19 mouse cellular contexts compared by ENCODE assay signal in the genomic region with DNA sequence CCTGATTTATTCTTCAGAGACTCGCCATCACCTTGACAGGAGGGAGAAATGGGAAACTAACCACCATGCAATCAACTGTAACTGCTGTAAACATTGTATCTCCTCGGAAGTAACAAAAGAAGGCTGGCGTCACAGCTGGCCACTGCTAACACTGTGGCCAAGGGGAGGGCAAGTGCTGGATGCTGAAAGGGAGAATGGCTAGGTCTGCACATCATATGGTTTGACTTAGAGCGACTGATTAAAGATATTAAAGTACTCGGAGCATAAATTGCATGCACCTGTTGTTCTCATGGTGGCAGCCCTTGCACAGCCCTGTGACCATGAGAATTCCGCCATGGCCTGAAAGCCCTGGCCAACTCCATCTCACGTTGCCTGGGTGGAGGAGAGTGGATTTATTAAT. TPM values are rescaled to one million over a fixed set of nuclear protein-coding genes. Genes with fewer than 3 reads are reported as not detected.
A peak's percentile ranks its signal among the peaks of the same experiment; 100 is the strongest.
DNase-seq lines count a peak whose midpoint lies in the region; ATAC-seq and TF ChIP-seq lines count a peak whose summit lies in the region.
"Had no signal": no experiment of that assay in that cellular context is flagged by ENCODE, and none has a peak within 500 bp of the region (broad histone marks: within the 10 kb centered on the region; RNA-seq: fewer than 3 reads in every experiment).

No protein-coding gene starts in this region.

- DNase-seq in hindbrain, embryonic 14.5 days (ENCODE audit: low spot score): no peak
- no peak for DNase-seq in hindbrain, postnatal 0 days (ENCODE audit: low spot score)
- DNase-seq in liver, embryonic 11.5 days (ENCODE audit: low spot score): peak; percentile 9
- DNase-seq in liver: no peak
- peak; percentile 87 for DNase-seq in embryonic facial prominence, embryonic 11.5 days (ENCODE audit: low spot score)
- no peak for DNase-seq in spleen, adult 18-20 months
- DNase-seq: adrenal gland, adult 8-10 months; cerebellum, adult 11 months; cerebellum, postnatal 14 days; gastrocnemius, postnatal 25 days; heart, postnatal 10 days; kidney, postnatal 36 days; left cerebral cortex, postnatal 4 days; liver, postnatal 0 days; lung, postnatal 14 days; thymus, postnatal 4 days had no signal

- ATAC-seq in hindbrain, embryonic 14.5 days (ENCODE audit: low FRiP score): no peak
- ATAC-seq in hindbrain, postnatal 0 days: no peak
- no peak for ATAC-seq in liver, embryonic 11.5 days (replicated peaks; ENCODE audit: low FRiP score)
- ATAC-seq in embryonic facial prominence, embryonic 11.5 days (replicated peaks; ENCODE audit: insufficient number of reproducible peaks, low FRiP score, low TSS enrichment, low read depth): peak; percentile 84
- ATAC-seq in limb, embryonic 13.5 days (ENCODE audit: low FRiP score, low read depth): peak; percentile 28; the same call in 1 of the 2 replicates
- ATAC-seq: liver, postnatal 0 days had no signal

- no peak overlapping the region for H3K4me2 ChIP-seq in hindbrain, embryonic 14.5 days (replicated peaks)
- no peak overlapping the region for H3K4me2 ChIP-seq in hindbrain, postnatal 0 days (ENCODE audit: low read depth, low read length)
- H3K4me2 ChIP-seq in liver, embryonic 11.5 days: no peak overlapping the region
- H3K4me2 ChIP-seq in embryonic facial prominence, embryonic 11.5 days (ENCODE audit: low read depth, low read length): no peak overlapping the region
- H3K4me2 ChIP-seq in limb, embryonic 13.5 days (replicated peaks): no peak overlapping the region; the same call in 1 of the 2 replicates
- H3K4me2 ChIP-seq: forebrain, embryonic 12.5 days had no signal

- no peak overlapping the region for H3K4me3 ChIP-seq in hindbrain, embryonic 14.5 days (replicated peaks; ENCODE audit: low read length)
- no peak overlapping the region for H3K4me3 ChIP-seq in hindbrain, postnatal 0 days (ENCODE audit: low read length)
- H3K4me3 ChIP-seq in liver, embryonic 11.5 days (ENCODE audit: low read depth, low read length): no peak overlapping the region
- H3K4me3 ChIP-seq in embryonic facial prominence, embryonic 11.5 days (ENCODE audit: low read depth, low read length): no peak overlapping the region
- H3K4me3 ChIP-seq in limb, embryonic 13.5 days: no peak overlapping the region
- H3K4me3 ChIP-seq: forebrain, embryonic 12.5 days; myocyte had no signal

- H3K36me3 ChIP-seq in hindbrain, embryonic 14.5 days (replicated peaks; ENCODE audit: control insufficient read depth, insufficient read depth): no peaks in the 10 kb centered on the region
- no peaks in the 10 kb centered on the region for H3K36me3 ChIP-seq in hindbrain, postnatal 0 days (ENCODE audit: insufficient read depth, low read length)
- no peaks in the 10 kb centered on the region for H3K36me3 ChIP-seq in liver, embryonic 11.5 days (ENCODE audit: control insufficient read depth, insufficient read depth, low read length)
- no peaks in the 10 kb centered on the region for H3K36me3 ChIP-seq in embryonic facial prominence, embryonic 11.5 days (replicated peaks; ENCODE audit: control insufficient read depth, insufficient read depth, low read depth, low read length)
- H3K36me3 ChIP-seq in limb, embryonic 13.5 days: no peaks in the 10 kb centered on the region
- H3K36me3 ChIP-seq: forebrain, embryonic 12.5 days had no signal

- no peaks in the 10 kb centered on the region for H3K27me3 ChIP-seq in hindbrain, embryonic 14.5 days (ENCODE audit: control insufficient read depth, insufficient read depth, low read length)
- H3K27me3 ChIP-seq in hindbrain, postnatal 0 days (ENCODE audit: insufficient read depth, low read length): no peaks in the 10 kb centered on the region
- H3K27me3 ChIP-seq in liver, embryonic 11.5 days (replicated peaks; ENCODE audit: control insufficient read depth, insufficient read depth, low read length): no peaks in the 10 kb centered on the region
- H3K27me3 ChIP-seq in embryonic facial prominence, embryonic 11.5 days (ENCODE audit: control insufficient read depth, insufficient read depth, low read length): no peaks in the 10 kb centered on the region
- H3K27me3 ChIP-seq in limb, embryonic 13.5 days: 0 out of 2 replicates have a peak, but pooled peaks cover 13% of the 10 kb centered on the region
- H3K27me3 ChIP-seq: forebrain, embryonic 12.5 days had no signal

- H3K27ac ChIP-seq in hindbrain, embryonic 14.5 days: peak overlapping the region; percentile 10; the same call in 1 of the 2 replicates
- H3K27ac ChIP-seq in hindbrain, postnatal 0 days: no peak overlapping the region
- no peak overlapping the region for H3K27ac ChIP-seq in liver, embryonic 11.5 days (ENCODE audit: low read depth, low read length)
- no peak overlapping the region for H3K27ac ChIP-seq in embryonic facial prominence, embryonic 11.5 days (replicated peaks; ENCODE audit: low read depth, low read length)
- no peak overlapping the region for H3K27ac ChIP-seq in limb, embryonic 13.5 days
- H3K27ac ChIP-seq: forebrain, embryonic 12.5 days had no signal

- H3K4me1 ChIP-seq in hindbrain, embryonic 14.5 days (replicated peaks; ENCODE audit: control insufficient read depth, insufficient read depth, low read length): peaks cover 24% of the 10 kb centered on the region
- H3K4me1 ChIP-seq in hindbrain, postnatal 0 days (ENCODE audit: insufficient read depth, low read length): peaks cover 7% of the 10 kb centered on the region; the same call in 1 of the 2 replicates
- peaks cover 13% of the 10 kb centered on the region for H3K4me1 ChIP-seq in liver, embryonic 11.5 days (replicated peaks; ENCODE audit: control insufficient read depth, insufficient read depth, low read length)
- H3K4me1 ChIP-seq in embryonic facial prominence, embryonic 11.5 days (ENCODE audit: control insufficient read depth, insufficient read depth, low read length): 0 out of 2 replicates have a peak, but pooled peaks cover 3% of the 10 kb centered on the region
- H3K4me1 ChIP-seq in limb, embryonic 13.5 days: peaks cover 46% of the 10 kb centered on the region

- 55% methylated on average over 7 of the region's 7 CpGs for WGBS in hindbrain, embryonic 14.5 days
- WGBS in hindbrain, postnatal 0 days: 54% methylated on average over 7 of the region's 7 CpGs
- 78% methylated on average over 7 of the region's 7 CpGs for WGBS in liver, embryonic 11.5 days
- 30% methylated on average over 7 of the region's 7 CpGs for WGBS in embryonic facial prominence, embryonic 11.5 days
- WGBS in limb, embryonic 13.5 days: 16% methylated on average over 7 of the region's 7 CpGs

- no peak overlapping the region; the same call in 1 of the 2 replicates for H3K9ac ChIP-seq in hindbrain, embryonic 14.5 days
- no peak overlapping the region for H3K9ac ChIP-seq in hindbrain, postnatal 0 days (replicated peaks; ENCODE audit: low read length)
- H3K9ac ChIP-seq in liver, embryonic 11.5 days (ENCODE audit: low read depth, low read length): no peak overlapping the region
- H3K9ac ChIP-seq in embryonic facial prominence, embryonic 11.5 days (replicated peaks; ENCODE audit: low read length): no peak overlapping the region
- H3K9ac ChIP-seq in limb, embryonic 13.5 days: no peak overlapping the region
- H3K9ac ChIP-seq: forebrain, embryonic 12.5 days; liver, postnatal 0 days had no signal

- no peak for TF ChIP-seq CTCF in hindbrain, postnatal 0 days (IDR thresholded peaks at IDR 0.05; ENCODE audit: low read depth)

- H3K9me3 ChIP-seq in hindbrain, embryonic 14.5 days (ENCODE audit: control insufficient read depth, low read length): no peaks in the 10 kb centered on the region
- H3K9me3 ChIP-seq in hindbrain, postnatal 0 days (ENCODE audit: low read length): no peaks in the 10 kb centered on the region
- no peaks in the 10 kb centered on the region for H3K9me3 ChIP-seq in liver, embryonic 11.5 days (ENCODE audit: control insufficient read depth, low read length)
- no peaks in the 10 kb centered on the region for H3K9me3 ChIP-seq in embryonic facial prominence, embryonic 11.5 days (replicated peaks; ENCODE audit: control insufficient read depth, low read length)
- H3K9me3 ChIP-seq in limb, embryonic 13.5 days: no peaks in the 10 kb centered on the region
- H3K9me3 ChIP-seq: forebrain, embryonic 12.5 days had no signal

RNA-seq across cellular contexts. Expression of a gene that starts 54.7 kb away (rescaled TPM):
- 27.9 and 30.0 TPM in 2 replicates for polyA plus RNA-seq in hindbrain, embryonic 14.5 days (2014; fragmentation: Nextera tagmentation; extraction: Ambion mirVana)
- 17.3 and 20.9 TPM in 2 replicates for total RNA-seq in hindbrain, postnatal 0 days (2014; rRNA removed)
- polyA plus RNA-seq in hindbrain, postnatal 0 days (2015; fragmentation: Nextera tagmentation; extraction: Ambion mirVana): 28.9 and 33.0 TPM in 2 replicates
- 23.5 and 29.8 TPM in 2 replicates for polyA plus RNA-seq in liver, embryonic 11.5 days (2014; fragmentation: Nextera tagmentation; extraction: Ambion mirVana)
- polyA plus RNA-seq in embryonic facial prominence, embryonic 11.5 days (2014; fragmentation: Nextera tagmentation; extraction: Ambion mirVana): 28.8 and 30.1 TPM in 2 replicates
- 23.5 and 23.9 TPM in 2 replicates for polyA plus RNA-seq in limb, embryonic 13.5 days (2015; fragmentation: Nextera tagmentation; extraction: Ambion mirVana)

Comparison
In these comparisons a context has a peak if more than half of its experiments do, and no peak if none do; other contexts are left out.
1. DNase-seq: peak in liver, embryonic 11.5 days (single experiment) and embryonic facial prominence, embryonic 11.5 days (single experiment); none in hindbrain, embryonic 14.5 days (single experiment), hindbrain, postnatal 0 days (single experiment), liver (single experiment) and spleen, adult 18-20 months (0 of 2).
2. ATAC-seq: peak in embryonic facial prominence, embryonic 11.5 days (single experiment) and limb, embryonic 13.5 days (single experiment); none in hindbrain, embryonic 14.5 days (single experiment), hindbrain, postnatal 0 days (single experiment) and liver, embryonic 11.5 days (single experiment).